Mouse (Mus musculus) right cerebral cortex, postnatal 36 days (tissue): ENCODE data around the gene Aire.
A peak's percentile ranks its signal among the peaks of the same experiment; 100 is the strongest.

ENCODE experiments used
- DNase-seq, 2 experiments: peaks; one replicate each; pipeline ENCODE4 v3.0.0; 2022; ENCODE audit warnings: low spot score in 2 of 2, mixed read lengths in 1 of 2

Aire gene

GRCm38 (mm10) chr10:78043406-78043836 is at the start of gene Aire:
Gene Aire (minus strand): TSS chr10:78043610.
- peak in 1 of 2 experiments; percentile 26 for DNase-seq

DNA sequence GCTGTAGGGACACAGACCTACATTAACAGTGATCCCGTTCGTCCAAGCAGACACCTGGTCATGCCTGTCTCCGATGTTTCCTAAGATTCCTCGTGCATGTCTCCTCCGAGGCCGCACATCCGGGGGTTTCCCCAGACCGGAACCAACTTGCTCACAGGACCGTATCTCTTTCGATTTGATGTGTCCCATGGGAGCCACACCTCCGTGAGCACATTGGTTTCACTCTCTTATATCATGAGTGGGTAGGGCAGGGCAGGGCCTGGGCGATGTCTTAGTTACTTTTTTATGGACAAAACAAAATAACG is 49.3 kb upstream of the Aire start:
- no peak for DNase-seq

GRCm38 (mm10) chr10:78091865-78092724 is 48.7 kb upstream of the Aire start:
- DNase-seq: no peak

DNA sequence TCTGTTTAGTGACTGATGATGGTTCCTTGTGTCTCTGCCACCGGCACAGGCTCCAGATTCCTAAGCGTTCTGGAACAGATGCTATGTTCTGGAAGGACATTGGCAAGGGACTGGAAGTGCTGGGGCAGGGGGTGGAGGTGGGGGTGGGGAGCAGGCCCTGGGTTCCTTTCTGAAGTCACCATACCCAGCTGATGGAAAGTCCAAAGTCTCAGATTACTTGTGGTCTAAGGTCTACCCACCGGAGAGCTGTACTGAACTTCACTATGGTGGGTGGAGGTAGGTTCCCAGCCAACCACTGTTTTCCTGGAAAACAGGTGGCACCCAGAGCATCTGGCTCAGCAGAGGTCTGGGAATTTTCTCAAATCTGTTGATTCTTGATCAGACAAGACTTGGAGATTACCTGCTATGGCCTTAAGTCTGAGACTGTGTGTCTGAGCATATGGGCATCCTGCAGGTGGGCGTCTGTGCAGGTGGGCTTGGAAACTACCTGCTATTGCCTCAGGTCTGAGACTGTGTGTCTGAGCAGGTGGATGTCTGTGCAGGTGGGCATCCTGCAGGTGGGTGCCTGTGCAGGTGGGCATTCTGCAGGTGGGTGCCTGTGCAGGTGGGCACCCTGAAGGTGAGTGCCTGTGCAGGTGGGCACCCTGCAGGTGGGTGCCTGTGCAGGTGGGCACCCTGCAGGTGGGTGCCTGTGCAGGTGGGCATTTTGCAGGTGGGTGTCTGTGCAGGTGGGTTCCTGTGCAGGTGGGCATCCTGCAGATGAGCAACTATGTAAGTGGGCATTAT is 47.5 kb upstream of the Aire start:
- DNase-seq: no peak

DNA sequence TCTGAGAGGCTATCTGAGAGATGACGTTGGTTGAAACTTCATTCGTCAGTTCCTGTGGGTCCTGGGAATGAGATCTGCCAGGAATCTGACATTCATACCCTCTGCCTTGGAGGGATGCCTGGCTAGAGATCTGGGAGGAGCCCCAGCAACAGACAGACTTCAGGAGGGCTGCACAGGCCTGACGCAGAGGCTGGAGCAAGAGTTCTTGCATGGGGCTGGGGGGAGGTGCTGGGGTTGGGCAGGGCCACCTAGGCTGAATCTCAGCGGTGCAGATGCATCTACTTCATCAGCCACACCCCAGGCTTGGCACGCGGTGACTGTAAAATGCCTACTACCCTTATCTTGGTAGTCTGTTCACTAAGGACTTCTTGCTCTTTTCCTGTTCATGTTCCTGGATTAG is 46.8 kb upstream of the Aire start:
- no peak for DNase-seq

- no peak for DNase-seq
These were observed 43.7 kb upstream of the Aire start for GRCm38 (mm10) chr10:78087101-78087511.

DNA sequence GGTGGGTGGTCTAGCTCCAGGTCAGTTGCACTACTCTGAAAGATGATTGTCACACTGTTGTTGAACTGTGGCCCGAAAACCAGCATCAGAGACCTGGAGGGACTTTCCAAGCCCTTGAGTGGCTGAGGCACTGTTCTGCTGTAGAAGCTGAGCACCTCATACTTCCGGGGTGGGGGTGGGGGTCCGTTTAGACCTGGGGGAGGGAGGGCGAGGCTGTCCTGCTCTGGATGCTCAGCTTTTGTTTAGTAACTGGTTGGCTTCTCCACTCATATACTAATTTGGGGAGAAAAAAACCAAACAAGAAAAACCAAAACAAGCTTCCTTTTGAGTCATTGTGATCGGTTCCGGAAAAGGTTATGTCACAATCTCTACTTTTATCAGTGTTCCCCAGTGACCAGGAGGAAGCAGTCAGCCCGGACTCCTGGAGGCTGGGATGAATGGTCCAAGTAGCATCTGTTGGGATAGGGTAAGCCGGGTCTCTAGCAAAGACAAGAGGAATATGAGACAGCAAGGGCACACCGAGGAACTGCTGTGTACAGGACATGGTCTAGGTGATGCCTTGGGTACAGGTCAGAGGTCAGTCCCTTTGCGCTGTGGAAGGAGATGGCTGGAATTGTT is 43.1 kb upstream of the Aire start:
- DNase-seq: no peak

GRCm38 (mm10) chr10:78085711-78086110 is 42.3 kb upstream of the Aire start:
- DNase-seq: no peak

- no peak for DNase-seq
These were observed 40.7 kb upstream of the Aire start for GRCm38 (mm10) chr10:78084073-78084472.

DNA sequence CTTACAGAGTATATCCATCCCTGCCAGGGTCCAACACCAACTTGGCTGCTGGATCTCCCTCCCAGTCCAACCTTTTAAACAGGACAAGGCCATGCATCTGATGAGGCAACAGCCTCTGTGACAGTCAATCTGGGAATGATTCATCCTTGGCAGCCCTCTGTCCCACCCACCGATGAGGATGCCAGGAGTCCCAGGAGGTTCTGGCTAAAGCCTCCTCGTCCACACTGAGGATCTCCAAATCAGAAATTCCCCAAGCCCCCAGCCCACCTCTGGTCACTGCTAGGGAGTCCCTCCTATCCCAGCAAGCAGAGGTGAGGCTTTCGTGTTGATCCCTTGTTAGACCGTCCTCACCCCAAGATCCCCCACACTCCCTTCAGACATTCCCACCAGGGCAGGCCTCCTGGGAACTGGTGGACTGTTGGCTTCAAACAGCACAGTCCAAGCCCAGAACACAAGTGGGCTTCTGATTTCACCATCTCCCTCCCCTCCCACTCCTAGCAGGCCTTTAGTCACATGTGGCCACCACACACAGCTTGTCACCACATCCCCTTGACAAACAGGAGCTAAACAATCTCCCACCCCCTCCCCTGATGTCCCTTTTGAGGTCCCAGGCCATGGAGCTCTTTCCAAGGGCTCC is 36.7 kb upstream of the Aire start:
- no peak for DNase-seq

DNA sequence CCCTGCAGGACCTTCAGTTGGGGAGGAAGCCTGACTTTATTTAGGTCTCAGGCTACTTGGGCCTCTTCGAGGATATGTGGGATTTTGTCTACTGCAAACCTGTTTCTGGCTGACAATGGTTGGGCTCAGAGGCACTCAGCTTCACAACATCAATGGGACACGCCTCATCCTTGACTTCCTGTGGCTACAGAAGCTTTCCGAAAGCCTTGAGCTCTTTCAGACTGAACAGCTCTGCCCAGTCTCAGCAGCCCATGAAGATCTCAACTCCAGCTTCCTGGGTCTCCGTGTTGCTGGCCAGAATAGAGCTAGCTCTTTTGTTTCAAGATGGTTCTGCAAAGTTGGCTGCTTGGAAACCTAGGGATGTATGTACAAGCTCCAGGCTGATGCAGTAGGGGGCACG is 34.9 kb upstream of the Aire start:
- DNase-seq: no peak

GRCm38 (mm10) chr10:78077862-78078261 is 34.5 kb upstream of the Aire start:
- DNase-seq: no peak

DNA sequence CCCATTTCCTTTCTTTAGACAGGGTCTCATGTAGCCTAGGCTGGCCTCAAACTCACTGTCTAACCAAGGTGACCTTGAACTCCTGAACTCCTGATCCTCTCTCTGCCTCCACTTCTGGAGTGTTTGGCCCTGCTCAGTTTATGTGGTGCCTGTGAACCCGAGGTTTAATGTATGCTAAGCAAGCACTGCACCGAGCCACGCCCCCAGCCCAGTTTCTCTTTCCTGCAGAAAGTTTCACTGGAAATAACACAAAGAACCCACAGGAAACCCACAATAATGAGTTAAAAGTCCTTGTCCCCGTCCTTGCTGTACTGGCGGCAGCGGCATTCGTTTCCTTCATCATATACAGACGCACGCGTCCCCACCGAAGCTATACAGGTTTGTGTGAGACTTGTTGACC is 31.6 kb upstream of the Aire start:
- no peak for DNase-seq

DNA sequence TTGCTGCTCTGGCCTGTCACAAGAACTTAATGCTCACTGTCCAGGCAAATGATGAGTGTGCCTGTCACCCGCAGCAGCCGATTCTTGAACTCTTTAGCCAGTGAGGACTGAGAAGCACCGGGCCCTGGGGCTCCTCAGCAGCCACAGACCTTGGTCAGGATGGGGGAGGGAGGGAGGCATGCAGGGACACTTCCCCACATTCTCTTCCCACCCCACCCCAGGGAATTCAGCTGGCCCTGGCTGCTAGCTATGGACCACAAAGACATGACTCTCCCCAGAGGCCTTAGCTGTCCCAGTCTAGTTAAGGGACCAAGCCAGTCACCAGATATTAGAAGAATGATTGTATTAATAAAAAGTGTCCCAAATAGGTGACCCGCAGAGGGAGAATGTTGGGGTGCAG is 30.7 kb upstream of the Aire start:
- no peak for DNase-seq

DNA sequence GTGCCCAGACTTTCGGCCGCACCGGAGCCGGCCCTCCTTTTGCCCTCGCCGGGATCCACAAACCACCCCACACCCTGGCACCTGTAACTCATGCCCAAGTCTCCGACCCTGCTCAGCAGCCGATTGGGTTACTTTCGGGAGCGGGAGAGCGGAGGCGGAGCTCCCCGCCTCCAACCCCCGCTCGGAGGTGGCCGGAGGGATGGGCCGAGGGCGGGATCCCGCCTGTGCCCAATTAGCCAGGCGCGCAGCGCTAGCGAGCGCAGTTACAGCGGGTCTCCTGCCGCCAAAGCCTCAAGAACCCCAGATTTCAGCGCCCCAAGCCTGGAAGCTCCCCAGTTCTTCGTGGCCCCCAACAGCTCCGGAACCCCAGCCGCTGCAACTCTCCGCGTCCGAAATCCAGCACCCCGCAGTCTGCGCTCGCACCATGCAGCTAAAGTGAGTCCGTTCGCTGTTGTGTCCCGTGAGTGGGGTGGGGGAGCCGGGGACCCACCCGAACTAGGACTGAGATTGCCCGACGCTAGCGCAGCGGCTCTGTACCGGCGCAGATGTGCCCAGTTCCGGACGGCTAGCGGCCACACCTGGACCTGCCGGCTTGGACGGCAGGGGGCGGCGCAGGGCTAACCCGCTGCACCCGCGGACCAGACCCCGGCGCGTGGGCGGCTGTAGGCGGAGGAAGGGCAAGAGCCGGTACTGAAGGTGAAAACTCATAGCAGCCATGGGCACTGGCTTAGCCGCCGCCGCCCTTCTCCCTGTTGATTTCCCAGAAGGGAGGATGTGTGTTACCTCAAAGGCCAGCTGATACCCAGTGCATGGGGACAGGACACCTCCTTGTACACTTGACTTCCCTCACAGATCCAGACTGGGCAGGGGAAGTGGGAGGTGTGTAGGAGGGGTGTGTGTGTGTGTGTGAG is 25.9 kb upstream of the Aire start, which contains the start of gene Icosl:
Icosl (plus strand) TSS at position 202 of the 911 bp plus-strand sequence.
- DNase-seq: no peak

GRCm38 (mm10) chr10:78068541-78068940 is 25.1 kb upstream of the Aire start:
- no peak for DNase-seq

DNA sequence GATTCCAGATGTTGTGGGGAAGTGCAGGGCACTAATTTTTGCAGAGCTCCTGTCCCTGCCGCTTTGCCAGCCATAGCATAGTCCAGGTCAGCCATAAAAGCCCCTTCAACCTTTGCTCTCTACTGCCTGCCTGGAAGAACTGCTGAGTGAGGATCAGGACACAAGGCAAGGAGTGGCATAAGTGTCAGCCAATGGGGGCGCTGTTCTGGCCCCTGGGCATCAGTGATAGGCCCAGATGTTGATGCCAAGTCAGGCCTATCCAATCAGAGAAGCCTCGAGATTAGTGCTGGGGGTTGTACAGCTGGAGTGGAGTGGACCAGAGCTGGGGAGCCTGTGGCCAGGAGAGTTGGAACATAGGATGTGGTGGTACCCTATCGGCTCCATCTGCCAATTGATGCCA is 23.8 kb upstream of the Aire start:
- no peak for DNase-seq

- DNase-seq: no peak
These were observed 19.7 kb upstream of the Aire start for GRCm38 (mm10) chr10:78063122-78063521.

GRCm38 (mm10) chr10:78057056-78057455 is 13.6 kb upstream of the Aire start:
- no peak for DNase-seq

DNA sequence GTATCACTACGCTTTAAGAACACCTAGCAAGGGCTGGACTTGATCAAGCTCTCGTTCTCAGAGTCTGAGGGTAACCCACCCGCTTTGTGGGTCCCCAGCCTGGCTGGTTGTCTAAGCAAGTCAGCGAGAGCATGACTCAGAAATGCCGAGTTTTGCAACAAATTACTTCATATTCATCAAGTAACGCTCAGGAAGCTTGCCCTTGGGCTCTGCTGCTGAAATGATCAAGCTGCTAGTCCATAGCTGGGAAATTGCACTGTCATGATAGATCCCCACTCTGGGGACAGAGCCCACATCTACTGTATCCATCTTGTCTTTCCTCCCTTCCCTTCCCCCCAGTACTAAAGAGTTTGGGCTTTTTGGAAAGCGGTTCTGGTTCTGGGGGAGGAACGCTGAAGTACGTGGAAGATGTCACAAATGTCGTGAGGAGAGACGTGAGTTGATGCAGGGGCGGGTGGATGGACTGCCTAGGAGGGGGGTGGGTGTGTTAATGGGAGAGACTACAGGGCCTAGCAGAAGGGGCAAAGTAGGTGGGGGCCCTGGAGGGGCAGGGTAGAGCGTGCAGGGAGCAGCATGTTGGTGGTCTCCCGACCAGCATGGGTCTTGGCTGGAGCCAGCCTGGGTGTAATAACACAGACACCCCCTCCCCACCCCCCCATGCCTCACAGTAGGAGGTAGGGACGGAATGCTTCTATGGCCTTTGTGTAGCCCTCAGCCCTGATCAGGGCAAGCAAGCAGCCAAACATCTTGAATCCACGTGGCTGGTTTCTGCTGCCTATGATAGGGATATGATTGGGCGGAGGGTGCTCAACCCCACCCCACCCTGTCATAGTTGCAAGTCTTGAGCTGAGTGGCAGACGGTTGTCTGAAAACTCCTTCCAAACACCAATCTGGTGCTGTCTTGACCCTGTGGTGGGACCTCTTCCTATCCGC is 11.5 kb upstream of the Aire start:
- no peak for DNase-seq
